Mouse (Mus musculus) kidney, embryonic 16.5 days (tissue): ENCODE measurements around the gene Fgf22. TPM values are rescaled to one million over a fixed set of nuclear protein-coding genes. Genes with fewer than 3 reads are reported as not detected.

Experiments
- ATAC-seq: fragments of 200-750 bp; cut with Nextera tagmentation; 2 replicates; pipeline ENCODE4 v1.8.0; 2017; ENCODE audit warnings: moderate TSS enrichment; ENCODE audit not compliant: low FRiP score, low TSS enrichment
- H3K27ac ChIP-seq: fragments of 300-500 bp; sonication (generic); 2 replicates; pipeline ENCODE4 v1.5.1; 2014; ENCODE audit warnings: low read length
- H3K27me3 ChIP-seq: fragments of 300-500 bp; sonication (generic); 2 replicates; pipeline ENCODE4 v1.6.1; 2014; ENCODE audit warnings: low read length, control low read depth, mixed read lengths; ENCODE audit not compliant: insufficient read depth
- H3K36me3 ChIP-seq: fragments of 300-500 bp; sonication (generic); 2 replicates; pipeline ENCODE4 v1.6.1; 2014; ENCODE audit warnings: low read length, control low read depth, mixed read lengths; ENCODE audit not compliant: insufficient read depth
- H3K4me1 ChIP-seq: fragments of 300-500 bp; sonication (generic); 2 replicates; pipeline ENCODE4 v1.6.1; 2014; ENCODE audit warnings: low read length, control low read depth, mixed read lengths; ENCODE audit not compliant: insufficient read depth
- H3K4me2 ChIP-seq: fragments of 300-500 bp; sonication (generic); replicated peaks from 2 replicates; pipeline ENCODE4 v1.6.1; 2014; ENCODE audit warnings: low read depth, low read length
- H3K4me3 ChIP-seq: fragments of 300-500 bp; sonication (generic); 2 replicates; pipeline ENCODE4 v1.5.1; 2014; ENCODE audit warnings: mild to moderate bottlenecking, low read length
- H3K9ac ChIP-seq: fragments of 300-500 bp; sonication (generic); replicated peaks from 2 replicates; pipeline ENCODE4 v1.6.1; 2014; ENCODE audit warnings: low read length
- H3K9me3 ChIP-seq: fragments of 300-500 bp; sonication (generic); 2 replicates; pipeline ENCODE4 v1.6.1; 2016; ENCODE audit warnings: low read length, control low read depth
- WGBS: fragments of 180-500 bp; shearing (Covaris S2); extraction: QIAGEN DNeasy Blood & Tissue Kit; methylation state at CpG from one replicate; pipeline ENCODE4 v1.1.7; 2014; 5-methylcytosine and 5-hydroxymethylcytosine counted together
- polyA plus RNA-seq: library from polyadenylated mRNA; unstranded; fragments of >200 nt; fragmentation: Nextera tagmentation; extraction: Ambion mirVana; gene quantifications from 2 replicates; pipeline ENCODE4 v1.2.1, GENCODE M21; 2015

Gene Fgf22
- polyA plus RNA-seq, 1 experiment from 2014 or later: 0.14 TPM

- H3K4me3 ChIP-seq: no peak overlapping the region
- H3K27me3 ChIP-seq: peaks cover 37% of the 10 kb centered on the region
- no peaks in the 10 kb centered on the region for H3K9me3 ChIP-seq
- peaks cover 33% of the 10 kb centered on the region for H3K36me3 ChIP-seq
- H3K4me1 ChIP-seq: peaks cover 13% of the 10 kb centered on the region
- no peak overlapping the region for H3K27ac ChIP-seq
- H3K9ac ChIP-seq: no peak overlapping the region
- no peak overlapping the region for H3K4me2 ChIP-seq
- no peak for ATAC-seq
- WGBS: 42% methylated on average over 1 of the region's 1 CpGs
These were observed 41.7 kb upstream of the Fgf22 start for GRCm38 (mm10) chr10:79713163-79713562.

- no peak overlapping the region for H3K4me2 ChIP-seq
- no peak overlapping the region for H3K4me3 ChIP-seq
- 66% methylated on average over 4 of the region's 4 CpGs for WGBS
- H3K9me3 ChIP-seq: no peaks in the 10 kb centered on the region
- ATAC-seq: no peak
- H3K27me3 ChIP-seq: peaks cover 49% of the 10 kb centered on the region
- H3K36me3 ChIP-seq: peaks cover 22% of the 10 kb centered on the region
- no peak overlapping the region for H3K9ac ChIP-seq
- no peak overlapping the region for H3K27ac ChIP-seq
- H3K4me1 ChIP-seq: peaks cover 13% of the 10 kb centered on the region
These were observed 39.9 kb upstream of the Fgf22 start for GRCm38 (mm10) chr10:79714996-79715395.

- Histone ChIP-seq H3K9me3 (no peaks in the 10 kb centered on the region), H3K4me2 (peak within 1 kb of the TSS; percentile 99), H3K27ac (no peak within 1 kb of the TSS), H3K4me1 (peaks cover 13% of the 10 kb centered on the region), H3K9ac (peak within 1 kb of the TSS; percentile 38), H3K27me3 (peaks cover 49% of the 10 kb centered on the region), H3K36me3 (peaks cover 8% of the 10 kb centered on the region), H3K4me3 (peak within 1 kb of the TSS; percentile 62)
- peak; percentile 47 for ATAC-seq
- WGBS: 1% methylated on average over 67 of the region's 91 CpGs
These were observed 38.5 kb upstream of the Fgf22 start, which contains the start of gene Hcn2 for GRCm38 (mm10) chr10:79716254-79716987. Gene Hcn2 (plus strand): TSS chr10:79716634.

GRCm38 (mm10) chr10:79716988-79717355, 37.9 kb upstream of the Fgf22 start:
- Histone ChIP-seq H3K27me3 (peaks cover 49% of the 10 kb centered on the region), H3K9me3 (no peaks in the 10 kb centered on the region), H3K4me3 (peak overlapping the region; percentile 62), H3K9ac (peak overlapping the region; percentile 38), H3K27ac (no peak overlapping the region), H3K4me1 (peaks cover 13% of the 10 kb centered on the region), H3K36me3 (peaks cover 2% of the 10 kb centered on the region), H3K4me2 (peak overlapping the region; percentile 99)
- under 1% methylated on average over 44 of the region's 44 CpGs for WGBS
- peak; percentile 1; the same call in 1 of the 2 replicates for ATAC-seq

GRCm38 (mm10) chr10:79717640-79718357, 37.1 kb upstream of the Fgf22 start:
- Histone ChIP-seq H3K27me3 (peaks cover 49% of the 10 kb centered on the region), H3K9me3 (no peaks in the 10 kb centered on the region), H3K4me1 (peaks cover 13% of the 10 kb centered on the region), H3K4me2 (peak overlapping the region; percentile 99), H3K9ac (no peak overlapping the region), H3K4me3 (peak overlapping the region; percentile 62), H3K27ac (no peak overlapping the region), H3K36me3 (no peaks in the 10 kb centered on the region)
- 3% methylated on average over 43 of the region's 43 CpGs for WGBS
- no peak; the same call in 1 of the 2 replicates for ATAC-seq

GRCm38 (mm10) chr10:79721089-79721488, 33.8 kb upstream of the Fgf22 start:
- H3K4me1 ChIP-seq: peaks cover 17% of the 10 kb centered on the region
- ATAC-seq: no peak
- H3K9me3 ChIP-seq: no peaks in the 10 kb centered on the region
- no peak overlapping the region for H3K4me2 ChIP-seq
- H3K27me3 ChIP-seq: peaks cover 32% of the 10 kb centered on the region
- no peaks in the 10 kb centered on the region for H3K36me3 ChIP-seq
- 69% methylated on average over 5 of the region's 5 CpGs for WGBS
- H3K9ac ChIP-seq: no peak overlapping the region
- no peak overlapping the region for H3K27ac ChIP-seq
- H3K4me3 ChIP-seq: no peak overlapping the region

- Histone ChIP-seq H3K27ac (no peak overlapping the region), H3K27me3 (peaks cover 13% of the 10 kb centered on the region), H3K9me3 (no peaks in the 10 kb centered on the region), H3K4me1 (peaks cover 9% of the 10 kb centered on the region), H3K36me3 (no peaks in the 10 kb centered on the region), H3K4me2 (no peak overlapping the region), H3K9ac (no peak overlapping the region), H3K4me3 (no peak overlapping the region)
- no peak for ATAC-seq
- 66% methylated on average over 6 of the region's 6 CpGs for WGBS
These were observed 31.8 kb upstream of the Fgf22 start for GRCm38 (mm10) chr10:79723047-79723446.

GRCm38 (mm10) chr10:79723692-79724091, 31.2 kb upstream of the Fgf22 start:
- no peak for ATAC-seq
- WGBS: 79% methylated on average over 7 of the region's 7 CpGs
- Histone ChIP-seq H3K27me3 (peaks cover 6% of the 10 kb centered on the region), H3K4me1 (peaks cover 12% of the 10 kb centered on the region), H3K4me3 (no peak overlapping the region), H3K36me3 (no peaks in the 10 kb centered on the region), H3K9me3 (no peaks in the 10 kb centered on the region), H3K9ac (no peak overlapping the region), H3K4me2 (no peak overlapping the region), H3K27ac (no peak overlapping the region)

GRCm38 (mm10) chr10:79726090-79726489, 28.8 kb upstream of the Fgf22 start:
- peak; percentile 71 for ATAC-seq
- H3K9ac ChIP-seq: no peak overlapping the region
- no peaks in the 10 kb centered on the region for H3K9me3 ChIP-seq
- no peaks in the 10 kb centered on the region for H3K27me3 ChIP-seq
- WGBS: 14% methylated on average over 11 of the region's 11 CpGs
- no peaks in the 10 kb centered on the region for H3K36me3 ChIP-seq
- peak overlapping the region; percentile 25; the same call in 1 of the 2 replicates for H3K27ac ChIP-seq
- H3K4me3 ChIP-seq: no peak overlapping the region
- no peak overlapping the region for H3K4me2 ChIP-seq
- peaks cover 12% of the 10 kb centered on the region for H3K4me1 ChIP-seq
